Mouse (Mus musculus) lung, postnatal 10 days (tissue): ENCODE measurements around the gene Necap2.
A peak's percentile ranks its signal among the peaks of the same experiment; 100 is the strongest.

ENCODE experiments used
- DNase-seq: peaks from one replicate; pipeline ENCODE4 v3.0.0; 2021

Necap2 gene

GRCm38 (mm10) chr4:141030541-141031206 is 47.5 kb downstream of the Necap2 start:
- DNase-seq, result no peak

GRCm38 (mm10) chr4:141024992-141025391 is 53.2 kb downstream of the Necap2 start:
- DNase-seq, result no peak

- peak; percentile 53 for DNase-seq
Measured at GRCm38 (mm10) chr4:141024052-141024451, 54.1 kb downstream of the Necap2 start.

- DNase-seq, result no peak
Measured at GRCm38 (mm10) chr4:141021614-141021929, 56.6 kb downstream of the Necap2 start.

- peak; percentile 91 for DNase-seq
Measured at GRCm38 (mm10) chr4:141020811-141021613, 57.1 kb downstream of the Necap2 start.

- DNase-seq, result no peak
Measured at GRCm38 (mm10) chr4:141020220-141020619, 57.9 kb downstream of the Necap2 start.

- DNase-seq, result no peak
Measured at GRCm38 (mm10) chr4:141017657-141018436, 60.3 kb downstream of the Necap2 start.
